Comparison of ENCODE assay signal across 8 mouse cellular contexts in the genomic region with DNA sequence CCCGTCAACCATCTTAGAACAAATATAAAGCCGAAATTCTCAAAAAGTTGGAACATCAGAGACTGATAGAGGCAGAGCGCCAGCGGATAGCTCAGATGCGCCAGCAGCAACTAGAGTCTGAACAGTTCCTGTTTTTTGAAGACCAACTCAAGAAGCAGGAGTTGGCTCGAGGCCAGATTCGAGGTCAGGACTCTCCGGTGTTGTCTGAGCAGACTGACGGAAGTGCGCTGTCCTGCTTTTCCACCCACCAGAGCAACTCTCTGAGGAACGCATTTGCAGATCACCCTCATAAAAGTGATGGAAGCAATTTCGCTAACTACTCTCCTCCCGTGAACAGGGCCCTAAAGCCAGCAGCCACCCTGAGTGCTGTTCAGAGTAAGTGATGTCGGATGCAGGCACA. TPM values are rescaled to one million over a fixed set of nuclear protein-coding genes. Genes with fewer than 3 reads are reported as not detected.
A peak's percentile ranks its signal among the peaks of the same experiment; 100 is the strongest.
DNase-seq lines count a peak whose midpoint lies in the region; ATAC-seq and TF ChIP-seq lines count a peak whose summit lies in the region.

No protein-coding gene starts in this region.

- H3K4me1 ChIP-seq in kidney, embryonic 16.5 days (ENCODE audit: insufficient read depth, low read length) = 0 out of 2 replicates have a peak, but pooled peaks cover 2% of the 10 kb centered on the region
- H3K4me1 ChIP-seq in lung, postnatal 0 days (ENCODE audit: insufficient read depth, low read depth, low read length) = no peaks in the 10 kb centered on the region

- H3K27me3 ChIP-seq in kidney, embryonic 16.5 days (ENCODE audit: insufficient read depth, low read length) = no peaks in the 10 kb centered on the region
- H3K27me3 ChIP-seq in lung, postnatal 0 days (replicated peaks; ENCODE audit: insufficient read depth, low read length) = no peaks in the 10 kb centered on the region

- H3K4me2 ChIP-seq in kidney, embryonic 16.5 days (replicated peaks; ENCODE audit: low read depth, low read length) = peak overlapping the region; percentile 22
- 0 out of 2 replicates have a peak overlapping the region, but pooled peaks have one; percentile 19 for H3K4me2 ChIP-seq in lung, postnatal 0 days (replicated peaks; ENCODE audit: low read depth, low read length)

- peak; percentile 32 to 53 for DNase-seq in cerebellum, postnatal 14 days
- no peak for DNase-seq in cerebellum, adult 9-10 months
- peak; percentile 58 to 59 for DNase-seq in B cell, adult 2 months
- DNase-seq in gastrocnemius, adult 2 months = peak; percentile 82
- peak; percentile 36 for DNase-seq in lung, postnatal 0 days (ENCODE audit: low spot score)
- no peak for DNase-seq in embryo, embryonic 9.5 days (ENCODE audit: extremely low spot score)

- intact Hi-C loops in gastrocnemius, adult 2 months (cut with DNase I) = no loop called here

- H3K36me3 ChIP-seq in kidney, embryonic 16.5 days (ENCODE audit: insufficient read depth, low read length) = no peaks in the 10 kb centered on the region
- no peaks in the 10 kb centered on the region for H3K36me3 ChIP-seq in lung, postnatal 0 days (ENCODE audit: insufficient read depth, low read length)

- no peak for TF ChIP-seq CTCF in gastrocnemius, adult 2 months (IDR thresholded peaks at IDR 0.05)
- TF ChIP-seq CTCF in lung, postnatal 0 days (IDR thresholded peaks at IDR 0.05) = no peak

- TF ChIP-seq EP300 in lung, postnatal 0 days (IDR thresholded peaks at IDR 0.05) = no peak

- 50% methylated on average over 14 of the region's 14 CpGs for WGBS in kidney, embryonic 16.5 days
- 49% methylated on average over 14 of the region's 14 CpGs for WGBS in lung, postnatal 0 days

- ATAC-seq in kidney, embryonic 16.5 days (ENCODE audit: low FRiP score, low TSS enrichment) = peak; percentile 51; the same call in 1 of the 2 replicates
- ATAC-seq in lung, postnatal 0 days = peak; percentile 49
- no peak for ATAC-seq in erythroid progenitor cell, adult 5-6 weeks (replicated peaks; ENCODE audit: low FRiP score, poor library complexity, severe bottlenecking)

- peak overlapping the region; percentile 41; the same call in 1 of the 2 replicates for H3K27ac ChIP-seq in gastrocnemius, adult 2 months
- H3K27ac ChIP-seq in kidney, embryonic 16.5 days (ENCODE audit: low read length) = no peak overlapping the region
- H3K27ac ChIP-seq in lung, postnatal 0 days (ENCODE audit: low read length) = no peak overlapping the region

- H3K9me3 ChIP-seq in kidney, embryonic 16.5 days (ENCODE audit: low read length) = no peaks in the 10 kb centered on the region
- no peaks in the 10 kb centered on the region for H3K9me3 ChIP-seq in lung, postnatal 0 days (ENCODE audit: low read length)

- no peak overlapping the region for H3K9ac ChIP-seq in kidney, embryonic 16.5 days (replicated peaks; ENCODE audit: low read length)
- H3K9ac ChIP-seq in lung, postnatal 0 days (replicated peaks; ENCODE audit: low read depth) = no peak overlapping the region

- peak overlapping the region; percentile 43 for H3K4me3 ChIP-seq in gastrocnemius, adult 2 months
- no peak overlapping the region for H3K4me3 ChIP-seq in kidney, embryonic 16.5 days (ENCODE audit: low read length)
- no peak overlapping the region for H3K4me3 ChIP-seq in lung, postnatal 0 days (ENCODE audit: low read depth, low read length)

RNA-seq across cellular contexts. Expression of a gene that starts 21.4 kb away (rescaled TPM):
- 10 to 100 TPM; 52.8 to 61.6 TPM for total RNA-seq in gastrocnemius, adult 2 months (2021)
- polyA plus RNA-seq in kidney, embryonic 16.5 days (2015; fragmentation: Nextera tagmentation; extraction: Ambion mirVana) = 352 and 628 TPM in 2 replicates
- polyA plus RNA-seq in lung, postnatal 0 days (2015; fragmentation: Nextera tagmentation; extraction: Ambion mirVana) = 265 and 293 TPM in 2 replicates
- 1.4 TPM in 1 of 2 replicates, not detected in the other for total RNA-seq in erythroid progenitor cell, adult 5-6 weeks (2015; ENCODE audit: low replicate concordance)
- 0.77 TPM in 1 of 2 replicates, not detected in the other for total RNA-seq in erythroid progenitor cell, adult 5-6 weeks (2017; ENCODE audit: low replicate concordance)

RNA-seq across cellular contexts. Expression of a gene that starts 41.9 kb away (rescaled TPM):
- total RNA-seq in gastrocnemius, adult 2 months (2021) = under 1 TPM; 0.59 to 0.84 TPM
- 4.5 and 5.0 TPM in 2 replicates for polyA plus RNA-seq in kidney, embryonic 16.5 days (2015; fragmentation: Nextera tagmentation; extraction: Ambion mirVana)
- polyA plus RNA-seq in lung, postnatal 0 days (2015; fragmentation: Nextera tagmentation; extraction: Ambion mirVana) = 7.5 and 9.7 TPM in 2 replicates
- 9.2 and 21.3 TPM in 2 replicates for total RNA-seq in erythroid progenitor cell, adult 5-6 weeks (2015; ENCODE audit: low replicate concordance)
- 2.7 and 7.8 TPM in 2 replicates for total RNA-seq in erythroid progenitor cell, adult 5-6 weeks (2017; ENCODE audit: low replicate concordance)

RNA-seq across cellular contexts. Expression of a gene that starts 56.5 kb away (rescaled TPM):
- 1 to 10 TPM; 4.0 to 5.8 TPM for total RNA-seq in gastrocnemius, adult 2 months (2021)
- 4.0 and 5.3 TPM in 2 replicates for polyA plus RNA-seq in kidney, embryonic 16.5 days (2015; fragmentation: Nextera tagmentation; extraction: Ambion mirVana)
- polyA plus RNA-seq in lung, postnatal 0 days (2015; fragmentation: Nextera tagmentation; extraction: Ambion mirVana) = 56.1 and 57.9 TPM in 2 replicates
- not detected in 2 replicates for total RNA-seq in erythroid progenitor cell, adult 5-6 weeks (2015; ENCODE audit: low replicate concordance)
- total RNA-seq in erythroid progenitor cell, adult 5-6 weeks (2017; ENCODE audit: low replicate concordance) = 2.6 and 8.5 TPM in 2 replicates

Comparison
In these comparisons a context has a peak if more than half of its experiments do, and no peak if none do; other contexts are left out.
1. DNase-seq: peak in cerebellum, postnatal 14 days (2 of 2), B cell, adult 2 months (2 of 2), gastrocnemius, adult 2 months (single experiment) and lung, postnatal 0 days (single experiment); none in cerebellum, adult 9-10 months (single experiment) and embryo, embryonic 9.5 days (single experiment).
2. RNA of a gene that starts 21.4 kb away (total RNA-seq): 52.8 to 61.6 TPM in gastrocnemius, adult 2 months; 0.77 to 1.4 TPM in erythroid progenitor cell, adult 5-6 weeks; every median in the first group is over 10 times any median in the second.